Mouse (Mus musculus): ENCODE data around the gene Dgki.

The Dgki gene

DNA sequence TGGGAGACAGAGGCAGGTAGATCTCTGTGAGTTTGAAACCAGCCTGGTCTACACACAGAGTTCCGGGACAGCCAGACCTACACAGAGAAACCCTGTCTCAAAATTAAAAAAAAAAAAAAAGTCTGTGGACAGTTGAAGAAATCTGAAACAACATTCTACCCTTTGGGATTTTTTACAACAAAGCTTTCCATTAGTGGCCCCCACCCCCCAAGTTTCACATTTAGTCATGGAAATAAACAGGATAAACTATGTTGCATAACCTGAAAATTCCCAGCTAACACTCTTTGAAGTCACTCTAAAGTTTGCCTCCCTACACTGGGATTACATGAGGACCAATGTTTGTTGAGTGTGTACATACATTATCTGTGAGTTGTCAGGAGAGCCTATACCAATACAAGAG is 461.2 kb downstream of the Dgki start:
- no peak for DNase-seq

- DNase-seq: no peak
Measured at GRCm38 (mm10) chr6:36835351-36835750, 464.6 kb downstream of the Dgki start.

GRCm38 (mm10) chr6:36834695-36835265 is 465.2 kb downstream of the Dgki start:
- no peak for DNase-seq

DNA sequence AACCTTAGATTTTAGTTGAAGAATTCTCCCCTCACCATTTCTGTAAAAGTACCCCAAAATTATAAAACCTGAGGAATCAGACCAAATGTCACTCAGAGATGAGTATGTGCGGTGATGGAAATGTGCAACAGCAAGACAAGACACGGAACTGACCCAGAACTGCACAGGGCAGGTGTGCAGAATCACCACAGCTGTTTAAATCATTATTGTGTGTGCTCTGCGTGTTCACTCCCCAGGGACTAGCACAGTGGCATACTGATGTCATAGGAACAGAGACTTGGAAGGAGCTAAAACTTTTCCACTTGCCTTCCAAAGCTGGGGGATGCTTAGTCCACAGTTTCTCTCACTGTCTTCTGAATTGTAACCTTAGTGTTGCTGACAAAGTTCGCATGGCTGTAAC is 467.3 kb downstream of the Dgki start:
- no peak for DNase-seq

DNA sequence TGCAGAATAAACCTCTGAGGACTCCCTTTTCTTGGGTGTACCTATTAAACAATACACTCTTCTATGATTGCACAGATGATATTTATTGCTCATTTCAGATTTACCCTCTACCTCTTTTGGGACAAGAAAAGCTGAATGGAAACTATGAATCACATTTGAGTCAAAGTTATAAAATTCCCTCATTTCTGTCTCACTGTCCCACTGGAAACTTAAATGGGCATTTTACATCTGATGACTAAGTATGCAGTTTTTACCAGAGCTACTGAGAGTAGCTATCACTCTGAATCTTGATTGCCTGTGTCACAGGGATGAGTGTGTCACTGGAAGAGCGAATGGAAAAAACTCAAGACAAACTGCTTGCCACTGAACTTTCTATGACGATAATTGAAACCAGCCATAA is 467.8 kb downstream of the Dgki start:
- DNase-seq: no peak

GRCm38 (mm10) chr6:36830371-36830925 is 469.5 kb downstream of the Dgki start:
- no peak for DNase-seq

DNA sequence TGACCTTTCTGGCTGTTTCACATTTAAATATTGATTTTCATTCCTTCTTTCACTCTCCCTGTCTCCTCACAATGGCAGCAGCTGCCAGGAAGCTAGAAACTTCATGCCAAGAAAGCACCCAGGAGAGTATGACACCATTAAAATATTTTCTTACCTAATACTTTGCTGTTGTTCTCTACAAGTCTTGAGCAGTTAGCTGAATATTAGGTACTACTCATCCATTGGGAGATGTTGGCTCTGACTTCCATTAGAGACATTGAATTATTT is 480.3 kb downstream of the Dgki start:
- DNase-seq: no peak

DNA sequence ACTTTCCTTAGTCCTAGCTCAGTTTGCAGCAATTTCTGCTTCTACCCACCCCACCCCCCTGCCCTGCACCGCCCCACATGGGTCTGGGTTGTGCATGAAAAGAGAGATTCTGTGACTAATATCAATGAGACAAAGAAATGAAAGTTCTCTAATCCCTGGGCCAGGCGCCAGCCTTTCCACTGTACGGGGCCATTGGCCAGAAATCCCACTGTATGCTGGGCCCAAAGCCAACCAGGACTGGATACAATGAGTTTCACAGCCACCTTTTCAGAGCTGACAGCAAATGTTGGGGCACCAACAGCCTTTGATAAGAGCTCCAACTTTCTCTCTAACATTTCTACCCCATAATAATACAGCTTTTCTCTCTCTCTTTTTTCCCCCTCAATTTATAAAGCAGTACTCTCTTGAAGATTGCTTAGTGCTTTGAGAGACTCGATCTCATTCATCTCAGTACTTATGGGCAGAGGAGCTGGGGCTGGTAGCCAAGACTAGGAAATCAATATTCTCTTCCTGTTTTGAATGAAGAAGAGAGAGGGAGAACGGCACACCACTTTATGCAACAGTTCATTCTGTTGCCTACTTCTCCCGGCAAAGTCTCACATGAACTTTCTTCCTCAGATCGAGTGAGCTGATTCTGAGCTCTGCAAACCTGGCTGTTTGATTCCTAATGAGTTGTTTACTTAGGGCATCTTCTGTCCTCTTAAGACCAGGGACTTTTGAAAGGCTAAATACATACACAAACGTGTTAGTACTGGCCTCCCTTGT is 480.8 kb downstream of the Dgki start:
- DNase-seq: peak; percentile 58

- no peak for DNase-seq
Measured at GRCm38 (mm10) chr6:36818281-36819018, 481.5 kb downstream of the Dgki start.

- DNase-seq: no peak
Measured at GRCm38 (mm10) chr6:36816666-36817065, 483.3 kb downstream of the Dgki start.

DNA sequence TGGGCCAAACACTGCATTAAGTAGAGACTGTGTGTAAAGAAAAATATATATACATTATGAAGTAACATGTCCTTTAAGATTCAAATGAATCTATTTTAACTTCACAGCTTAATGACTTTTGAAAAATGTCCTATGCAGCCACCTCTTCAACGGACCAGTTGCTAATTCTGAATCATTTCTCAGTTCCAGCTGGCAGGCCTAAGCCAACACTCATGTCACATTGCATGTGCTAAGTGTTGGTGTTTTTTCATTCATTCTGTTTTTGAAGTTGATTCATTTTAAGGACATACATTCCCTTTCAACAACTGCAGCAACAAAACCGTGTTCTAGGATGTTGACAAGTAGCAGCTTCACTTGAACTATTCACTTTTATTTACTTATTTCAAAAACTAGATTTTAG is 484.0 kb downstream of the Dgki start:
- DNase-seq: no peak

DNA sequence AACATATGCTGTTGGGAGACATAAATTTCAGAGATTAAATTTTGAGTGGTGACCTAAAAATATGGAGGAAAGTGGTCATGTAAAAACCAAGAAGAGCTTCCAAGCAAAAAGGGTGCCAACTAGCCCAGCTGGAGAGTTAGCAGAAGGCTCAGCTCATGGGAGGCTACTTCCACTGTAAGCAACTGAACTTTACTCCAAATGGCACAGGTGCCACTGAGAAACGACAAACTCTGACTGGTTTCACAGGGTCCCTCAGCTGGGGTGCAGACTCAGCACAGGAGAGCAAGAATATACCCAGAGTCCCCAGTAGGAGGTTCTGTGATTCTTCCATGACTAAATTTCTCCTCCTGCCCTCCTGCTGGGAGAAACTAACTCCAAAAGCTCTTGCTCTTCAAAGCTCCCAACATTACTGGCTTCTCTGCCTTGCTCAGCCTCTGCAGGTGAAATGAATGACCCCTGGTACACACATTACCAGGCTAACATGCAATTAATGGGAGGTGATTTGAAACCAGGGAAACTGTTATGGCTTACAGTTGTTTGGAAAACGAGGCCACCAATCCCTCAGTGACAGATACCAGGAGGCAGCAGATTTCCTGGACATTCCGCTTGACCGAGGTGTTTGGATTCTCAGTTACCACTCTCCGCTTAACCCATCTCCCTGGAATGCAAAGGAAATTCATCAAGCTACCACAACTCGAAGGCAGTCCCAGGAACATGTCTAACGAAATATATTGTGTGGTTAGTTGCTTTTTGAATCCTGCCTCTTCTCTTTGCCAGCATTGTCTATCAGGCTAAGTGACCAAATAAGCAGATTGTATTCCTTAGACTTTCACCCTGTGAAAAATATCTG is 487.1 kb downstream of the Dgki start:
- no peak for DNase-seq

GRCm38 (mm10) chr6:36810448-36810847 is 489.5 kb downstream of the Dgki start:
- DNase-seq: no peak

DNA sequence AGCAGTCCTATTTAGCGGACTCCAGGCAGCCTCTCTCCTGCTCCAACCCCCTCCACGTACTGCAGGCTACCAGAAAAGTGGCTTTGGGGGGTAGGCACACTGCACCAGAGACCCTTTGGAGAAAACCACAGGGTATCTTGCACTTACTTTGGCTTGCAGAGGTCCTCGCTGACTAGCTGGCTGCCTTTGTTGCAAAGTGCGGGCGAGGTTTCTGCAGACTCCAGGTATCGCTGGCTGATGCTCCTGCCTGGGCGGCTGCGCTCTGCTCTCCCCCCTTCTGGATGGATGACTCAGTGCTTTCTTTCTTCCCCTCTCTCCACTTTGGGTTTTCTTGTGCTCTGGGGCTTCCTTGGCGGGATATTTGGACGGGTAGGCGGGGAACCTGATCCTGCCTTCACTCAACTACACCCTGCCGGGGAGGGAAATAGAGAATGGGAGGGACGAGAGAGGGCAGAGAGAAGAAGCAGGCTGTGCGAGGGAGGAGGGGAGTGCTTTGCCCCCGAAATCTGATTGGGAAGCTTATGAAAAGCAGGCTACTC is 490.2 kb downstream of the Dgki start, which contains the start of gene Ptn:
Ptn (minus strand) TSS at position 474 of the 539 bp plus-strand sequence.
- DNase-seq: peak; percentile 31

DNA sequence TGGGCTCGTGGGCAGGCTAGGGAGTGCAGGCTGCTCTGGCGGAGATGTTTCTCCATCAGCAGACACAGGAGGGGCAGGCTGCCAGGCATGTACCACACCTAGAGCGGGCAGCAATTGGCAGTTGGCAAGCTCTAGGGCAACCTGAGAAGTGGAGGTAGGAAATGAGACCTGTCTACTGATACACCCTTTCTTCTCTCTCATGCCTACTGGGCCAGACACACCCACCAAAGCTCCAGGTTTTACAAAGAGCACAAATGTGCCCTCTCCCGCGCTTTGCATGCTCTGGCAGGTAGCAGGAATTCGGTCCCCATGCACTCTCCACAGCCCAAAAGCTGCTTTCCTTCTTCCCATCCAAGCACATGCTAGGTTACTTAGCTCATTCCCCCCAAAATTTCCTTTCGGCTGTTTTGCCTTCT is 490.7 kb downstream of the Dgki start:
- peak; percentile 48 for DNase-seq

GRCm38 (mm10) chr6:36808306-36809058 is 491.5 kb downstream of the Dgki start:
- DNase-seq: no peak

DNA sequence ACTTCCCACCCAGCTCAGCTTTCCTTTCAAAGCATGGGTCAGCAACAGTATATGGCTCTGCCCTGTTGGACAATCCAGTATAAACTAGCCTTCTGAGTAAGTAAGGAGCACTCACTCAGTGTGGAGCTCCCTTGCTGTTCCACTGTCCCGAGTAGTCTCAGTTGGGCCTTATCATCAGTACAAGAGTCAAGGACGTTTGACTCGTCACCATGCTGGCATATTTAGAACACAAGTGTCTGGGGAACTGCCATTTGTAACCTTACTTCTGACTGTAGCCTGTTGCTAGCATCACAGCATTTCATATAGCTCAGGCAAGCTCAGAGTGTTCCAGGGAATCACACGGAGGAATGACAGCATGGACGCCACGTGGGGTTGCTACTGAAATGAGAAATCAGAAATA is 493.1 kb downstream of the Dgki start:
- DNase-seq: no peak

GRCm38 (mm10) chr6:36800309-36800946 is 499.6 kb downstream of the Dgki start:
- DNase-seq: no peak

- DNase-seq: no peak
Measured at GRCm38 (mm10) chr6:36797066-36797655, 502.8 kb downstream of the Dgki start.
